Mouse (Mus musculus) retina, adult 2 months (tissue): ENCODE results near the gene Etnk2.

Experiments used
- DNase-seq: peaks from one replicate; pipeline ENCODE4 v3.0.0-alpha.2; 2012; ENCODE audit warnings: low read depth, low spot score

Gene Etnk2

DNA sequence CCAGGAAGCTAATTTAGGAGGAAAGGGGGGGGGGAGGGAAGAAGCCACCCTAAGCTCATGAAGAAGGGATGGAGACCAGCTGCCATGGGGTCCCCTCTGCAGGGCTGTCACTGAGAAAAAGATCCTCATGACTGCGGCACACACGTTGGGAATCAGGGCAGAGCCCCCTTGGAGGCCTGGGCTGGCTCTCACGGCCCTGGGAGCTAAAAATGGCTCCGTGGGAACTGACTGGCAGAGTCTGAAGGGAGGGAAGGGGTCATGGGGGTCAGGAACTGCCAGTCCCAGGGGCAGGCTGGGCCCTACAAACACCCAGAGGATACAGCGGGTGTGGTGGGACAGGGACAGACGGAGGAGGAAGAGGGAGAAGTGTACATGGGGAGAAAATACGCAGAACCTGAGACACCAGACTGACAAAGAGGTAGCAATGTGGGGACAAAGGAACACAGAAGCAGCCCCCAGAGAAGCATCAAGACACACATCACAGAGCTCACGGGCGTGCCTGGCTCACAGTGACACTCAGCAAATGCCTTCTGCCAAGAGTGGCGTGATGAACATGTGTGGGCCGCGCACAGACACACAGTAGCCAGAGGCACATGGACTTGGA, 19.3 kb downstream of the Etnk2 start:
- DNase-seq: no peak

DNA sequence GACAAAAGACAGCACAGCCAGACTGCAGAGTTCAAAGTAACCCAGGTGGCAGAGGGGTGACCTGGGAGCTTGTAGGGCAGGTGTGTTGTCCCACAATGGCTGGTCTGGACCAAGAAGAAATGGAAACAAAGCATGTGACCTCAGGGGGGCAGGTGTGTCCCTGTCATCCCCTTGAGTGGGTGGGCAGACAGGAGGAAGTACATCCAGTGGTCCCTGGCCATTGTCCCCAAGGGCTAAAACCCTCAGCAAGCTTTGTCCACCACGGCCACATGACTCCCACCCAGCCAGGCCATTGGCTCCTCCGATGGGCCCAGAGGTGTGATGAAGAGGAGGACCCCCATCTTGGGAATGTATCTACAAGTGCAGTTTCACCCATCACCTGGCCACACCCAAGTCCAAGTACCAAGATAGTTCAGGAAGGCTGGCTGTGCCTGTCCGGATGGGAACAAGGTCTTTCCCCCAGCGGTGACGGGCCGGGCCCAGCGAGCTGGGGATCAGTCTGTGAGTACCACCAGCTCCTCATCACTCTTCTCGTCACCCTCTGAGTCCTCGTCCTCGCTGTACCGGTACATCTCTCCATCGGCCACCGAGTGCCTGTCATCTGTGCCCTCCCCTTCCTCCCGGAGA, 19.9 kb downstream of the Etnk2 start:
- no peak for DNase-seq

DNA sequence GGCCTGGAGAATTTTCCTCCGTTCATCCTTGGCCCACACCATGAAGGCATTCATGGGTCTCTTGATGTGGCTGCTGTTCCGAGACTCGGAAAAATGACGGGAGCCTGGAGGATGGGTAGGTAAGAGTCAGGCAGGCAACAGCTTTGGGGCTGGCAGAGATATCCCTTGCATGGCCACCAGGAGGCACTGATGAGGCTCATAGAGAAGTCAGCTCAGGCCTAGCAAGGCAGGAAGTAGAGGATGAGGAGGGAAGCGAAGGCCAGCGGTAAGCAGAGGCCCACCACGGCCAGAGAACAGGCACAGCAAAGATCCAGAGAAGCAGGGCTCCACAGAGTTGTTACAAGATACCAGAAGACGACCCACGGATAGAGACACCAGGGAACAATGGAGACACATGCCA, 22.1 kb downstream of the Etnk2 start:
- DNase-seq: no peak

DNA sequence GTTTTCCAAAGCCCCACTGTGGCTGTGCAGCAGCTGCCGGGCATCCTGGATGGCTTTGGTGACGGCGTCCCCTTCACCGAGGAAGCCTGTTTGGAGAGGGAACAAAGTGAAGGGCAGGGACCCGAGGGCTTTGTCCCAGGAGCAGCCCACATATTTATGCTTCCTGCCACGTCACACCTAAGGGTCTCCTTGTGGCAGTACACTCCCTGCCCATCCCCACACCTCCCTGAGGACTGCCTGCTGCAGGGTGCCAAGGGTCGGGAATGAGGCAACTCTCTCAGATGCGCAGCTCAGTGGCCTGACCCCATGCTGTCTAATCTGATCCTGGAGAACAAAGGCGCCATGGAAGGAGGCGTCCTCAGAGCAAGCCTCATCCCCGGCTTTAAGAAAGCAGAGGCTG, 22.8 kb downstream of the Etnk2 start:
- DNase-seq: no peak

DNA sequence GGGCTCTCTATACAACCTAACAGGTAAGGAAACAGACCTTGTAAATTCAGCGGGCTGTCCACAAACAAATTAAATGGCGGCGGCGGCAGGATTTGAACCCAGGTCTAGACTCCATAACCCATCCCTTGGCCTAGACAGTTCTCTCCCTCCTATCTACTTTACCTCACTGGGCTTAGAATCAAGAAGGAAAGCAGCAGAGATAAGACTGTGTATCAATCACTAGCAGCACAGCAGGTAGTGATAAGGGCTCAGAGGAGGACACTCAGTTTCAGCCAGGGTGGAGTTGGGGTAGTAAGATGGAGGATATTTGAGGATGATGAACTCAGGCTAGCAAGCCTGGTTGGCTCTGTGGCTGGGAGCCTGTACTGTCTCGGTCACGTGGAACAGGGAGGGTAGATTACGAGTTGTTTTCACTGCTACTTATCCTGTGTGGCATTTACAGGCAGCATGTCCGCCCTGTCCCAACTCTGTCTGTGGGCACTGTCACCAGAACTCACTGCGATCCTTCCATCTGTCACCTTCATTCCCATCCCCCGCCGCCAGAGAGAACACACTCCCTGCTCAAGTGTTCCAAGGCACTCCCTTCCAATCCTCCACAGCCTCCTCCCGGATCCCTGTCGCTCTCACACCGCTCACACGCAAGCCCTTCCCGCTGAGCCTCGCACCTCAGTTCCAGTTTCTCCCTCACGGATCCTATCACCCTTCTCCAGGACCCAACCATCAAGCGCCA, 24.3 kb downstream of the Etnk2 start:
- DNase-seq: no peak

DNA sequence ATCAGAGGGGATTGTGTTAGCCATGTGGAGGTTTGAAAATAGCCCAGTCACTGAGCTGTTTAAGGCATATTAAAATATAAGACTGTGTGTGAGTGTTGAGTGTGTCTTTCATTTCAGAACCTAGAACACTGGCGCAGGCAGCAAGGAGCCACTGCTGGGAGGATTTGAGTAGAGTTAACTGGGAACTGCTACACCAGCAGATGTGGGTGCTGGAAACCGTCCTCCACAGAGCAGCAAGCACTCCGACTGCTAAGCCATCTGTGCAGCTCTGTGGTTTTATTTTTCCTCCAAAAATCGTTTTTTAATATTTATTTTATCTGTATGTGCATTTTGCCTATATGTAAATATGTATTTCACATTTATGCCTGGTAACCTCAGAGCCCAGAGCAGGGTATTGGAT, 31.3 kb downstream of the Etnk2 start:
- no peak for DNase-seq

DNA sequence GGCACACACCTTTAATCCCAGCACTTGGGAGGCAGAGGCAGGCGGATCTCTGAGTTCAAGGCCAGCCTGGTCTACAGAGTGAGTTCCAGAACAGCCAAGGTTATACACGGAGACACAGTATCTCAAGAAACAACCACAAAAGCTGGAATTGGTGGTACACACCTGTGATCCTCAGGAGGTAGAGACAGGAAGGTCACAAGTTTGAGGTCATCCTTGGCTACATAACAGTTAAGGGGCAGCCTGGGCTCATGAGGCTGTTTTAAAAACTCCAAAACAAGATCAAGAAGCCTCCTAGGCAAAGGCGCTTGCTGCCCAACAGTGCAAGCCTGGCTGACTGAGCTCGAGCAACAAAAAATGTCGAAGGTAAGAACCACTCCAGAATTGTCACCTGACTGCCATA, 33.3 kb downstream of the Etnk2 start:
- no peak for DNase-seq

DNA sequence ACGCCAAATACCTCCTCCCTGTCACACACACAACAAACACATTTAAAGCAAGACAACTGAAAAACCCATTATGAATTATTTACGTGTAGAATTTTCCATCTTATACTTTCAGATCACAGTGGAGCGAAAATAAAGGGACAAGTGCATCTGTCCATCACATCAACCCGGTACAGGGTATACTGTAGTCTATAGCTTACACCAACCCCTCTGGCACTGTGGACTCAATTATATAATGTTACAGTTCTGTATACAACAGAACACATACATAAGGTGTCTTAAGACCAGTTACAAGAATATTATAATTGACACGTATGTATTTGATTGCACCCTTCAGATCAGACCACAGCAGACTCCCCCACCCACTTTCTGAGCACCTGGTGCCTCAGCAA, 33.7 kb downstream of the Etnk2 start:
- DNase-seq: no peak

DNA sequence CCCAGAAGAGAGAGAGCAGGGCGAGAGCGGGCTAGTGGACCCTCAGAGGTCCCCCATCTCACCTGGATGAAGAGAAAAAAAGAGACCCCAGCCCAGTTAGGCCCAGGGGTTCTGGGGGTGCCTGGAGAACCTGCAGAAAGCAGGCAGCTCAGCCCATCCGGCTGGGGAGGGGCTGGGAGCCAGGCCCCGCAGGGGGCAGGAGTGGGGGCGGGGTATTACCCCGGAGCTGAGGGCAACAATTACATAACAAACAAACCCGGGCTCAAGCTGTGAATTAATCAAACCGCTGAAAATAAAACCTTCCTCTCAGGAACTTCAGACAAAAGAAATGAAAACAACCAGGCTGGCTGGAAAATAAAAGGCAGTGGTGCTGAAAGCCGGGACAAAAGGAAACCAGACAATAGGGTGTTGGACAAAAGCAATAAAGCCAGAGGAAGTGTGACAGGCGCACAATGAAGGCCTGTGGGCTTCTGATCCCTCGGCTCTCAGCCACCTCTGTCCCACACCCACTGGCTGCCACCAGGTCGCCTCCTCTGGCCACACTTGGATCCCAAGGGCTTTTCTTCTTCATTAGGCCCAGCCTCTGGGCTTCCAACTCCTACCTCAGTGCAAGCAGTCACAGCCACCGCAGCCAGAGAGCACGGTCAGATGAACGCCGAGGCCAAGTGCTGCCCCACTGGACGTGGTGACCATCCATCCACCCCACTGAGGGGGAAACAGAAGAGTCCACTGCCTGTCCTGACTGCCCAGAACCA, 34.3 kb downstream of the Etnk2 start:
- DNase-seq: no peak

DNA sequence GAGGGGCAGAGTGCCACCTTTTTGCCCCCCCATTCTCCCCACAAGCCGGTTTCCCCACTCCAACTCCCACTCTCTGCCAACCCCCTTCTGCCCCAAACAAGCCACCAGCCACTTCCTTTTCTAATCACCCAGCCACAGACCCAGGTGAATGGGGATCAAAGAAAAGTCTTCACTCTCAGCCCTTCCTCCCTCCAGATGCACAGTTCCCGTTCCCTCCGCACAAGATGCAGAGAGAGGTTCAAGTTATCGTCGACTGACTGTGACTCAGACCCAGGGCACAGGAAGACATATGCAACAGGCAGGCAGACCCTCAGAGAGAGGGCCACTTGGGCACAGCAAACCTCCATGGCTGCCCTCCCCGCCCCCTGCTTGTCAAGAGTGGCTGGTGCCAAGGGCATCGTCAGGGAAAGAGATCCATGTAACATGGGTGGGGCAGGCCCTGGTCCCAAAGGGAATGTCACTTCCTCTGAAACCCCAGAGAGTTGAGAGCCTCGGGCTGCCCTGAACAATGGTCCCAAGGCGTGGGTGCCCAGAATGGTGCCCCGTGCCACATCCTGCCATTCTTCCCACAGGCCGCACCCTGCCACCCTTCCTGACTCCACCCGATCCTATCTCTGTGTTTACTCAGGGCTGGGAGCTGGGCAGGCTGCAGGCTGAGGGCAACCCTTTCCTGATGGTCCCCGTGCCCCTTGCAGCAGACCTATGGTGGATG, 36.8 kb downstream of the Etnk2 start:
- DNase-seq: no peak

DNA sequence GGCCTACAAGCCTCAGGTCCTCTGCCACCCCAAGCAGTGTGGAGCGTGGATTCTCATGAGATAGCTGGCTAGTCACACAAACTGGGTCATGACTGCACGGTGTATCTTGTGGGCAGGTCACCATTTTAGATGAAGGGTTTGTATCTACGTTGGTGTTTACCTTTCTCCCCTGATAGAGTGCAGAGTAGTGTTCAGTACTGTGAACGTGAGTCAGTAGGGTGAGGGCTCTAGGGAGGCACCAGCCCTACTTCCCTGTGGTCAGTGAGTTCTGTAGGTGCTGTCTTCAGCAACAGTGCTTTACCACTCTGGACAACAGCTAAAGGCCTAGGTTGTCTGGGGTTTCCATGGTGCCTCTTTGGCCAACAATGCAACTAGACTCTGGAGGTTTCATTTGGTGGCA, 40.6 kb downstream of the Etnk2 start:
- DNase-seq: no peak

DNA sequence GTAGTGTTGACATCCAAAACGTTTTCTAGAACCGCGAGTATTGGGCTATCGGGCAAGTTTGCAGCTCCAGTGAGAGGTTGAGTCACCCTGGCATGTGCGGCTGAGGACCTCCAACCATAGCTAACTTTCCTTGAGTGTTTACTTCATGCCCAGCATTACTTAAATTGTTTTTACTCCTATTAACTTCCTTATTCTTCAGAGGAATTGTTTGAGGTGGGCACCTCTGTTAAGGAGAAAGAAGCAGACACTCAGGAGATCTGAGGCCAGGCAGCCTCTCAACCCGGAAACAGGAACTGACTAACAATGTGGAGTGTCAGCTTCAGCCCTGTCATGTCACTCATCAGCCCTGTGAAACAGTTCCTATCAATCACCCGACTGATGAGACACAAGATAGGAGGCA, 43.2 kb downstream of the Etnk2 start:
- no peak for DNase-seq

DNA sequence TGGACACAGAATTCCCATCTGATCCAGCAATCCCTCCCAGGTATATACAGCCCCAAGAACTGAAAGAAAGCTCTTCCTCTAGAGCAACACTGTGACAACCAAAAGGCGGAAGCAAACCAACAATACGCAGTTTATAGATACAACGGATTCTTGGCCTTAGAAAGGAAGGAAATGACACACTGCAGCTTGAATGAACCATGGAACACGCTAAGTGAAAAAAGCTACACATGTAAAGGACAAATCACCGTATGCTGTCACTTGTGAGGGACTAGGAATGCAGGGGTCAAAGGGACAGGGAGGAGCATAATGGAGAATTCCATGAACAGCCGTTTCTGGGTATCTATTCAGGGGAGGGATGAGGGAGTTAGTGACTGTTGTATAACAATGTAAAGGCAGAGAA, 44.1 kb downstream of the Etnk2 start:
- DNase-seq: no peak

DNA sequence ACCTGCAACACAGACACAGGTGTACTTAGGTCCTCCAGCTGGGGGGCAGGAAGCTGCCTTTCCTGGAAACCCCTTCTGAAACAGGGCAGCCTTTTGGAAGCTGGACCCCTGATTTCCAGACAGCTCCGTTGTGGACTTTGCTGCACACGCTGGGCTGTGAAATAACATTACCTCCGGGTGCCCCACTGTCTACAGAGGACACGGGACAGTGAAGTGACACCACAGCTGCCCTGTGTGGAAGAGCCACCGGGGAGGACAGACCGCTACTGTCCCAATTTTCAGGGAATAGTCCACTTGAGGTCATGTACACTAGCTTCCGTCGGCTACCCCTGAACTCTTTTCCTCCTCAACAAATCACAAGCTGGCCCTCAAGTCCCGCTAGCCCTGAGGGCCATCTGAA, 44.9 kb downstream of the Etnk2 start:
- DNase-seq: no peak

DNA sequence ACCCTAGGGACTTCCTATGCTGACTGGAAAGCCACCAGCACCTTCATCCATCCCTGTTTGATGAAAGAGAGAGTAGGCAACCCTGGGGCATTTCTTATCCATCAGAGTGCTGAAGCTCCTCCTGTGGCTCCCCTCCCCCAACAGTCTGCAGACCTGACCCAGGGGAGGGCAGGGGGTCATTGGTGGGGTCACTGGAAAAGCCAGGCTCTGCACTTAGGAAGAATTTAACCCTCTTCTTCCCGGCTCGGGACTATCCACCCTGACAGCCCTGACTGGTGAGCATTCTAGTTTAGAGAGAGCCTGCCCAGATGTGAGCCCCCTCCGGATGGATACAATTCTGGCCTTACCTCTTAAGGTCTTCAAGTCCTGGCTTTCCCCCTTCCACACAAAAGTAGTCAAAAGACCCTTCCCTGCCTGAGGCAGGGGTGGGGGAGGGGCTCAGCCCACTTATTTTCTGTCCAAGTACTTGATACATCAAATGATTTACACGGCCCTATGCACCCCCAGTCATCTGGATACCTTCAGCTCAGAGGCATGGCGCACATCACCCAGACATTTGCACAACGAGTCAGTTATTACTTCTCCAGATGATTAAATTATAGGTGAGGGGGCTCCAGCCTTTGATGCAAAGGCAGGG, 45.6 kb downstream of the Etnk2 start:
- no peak for DNase-seq

DNA sequence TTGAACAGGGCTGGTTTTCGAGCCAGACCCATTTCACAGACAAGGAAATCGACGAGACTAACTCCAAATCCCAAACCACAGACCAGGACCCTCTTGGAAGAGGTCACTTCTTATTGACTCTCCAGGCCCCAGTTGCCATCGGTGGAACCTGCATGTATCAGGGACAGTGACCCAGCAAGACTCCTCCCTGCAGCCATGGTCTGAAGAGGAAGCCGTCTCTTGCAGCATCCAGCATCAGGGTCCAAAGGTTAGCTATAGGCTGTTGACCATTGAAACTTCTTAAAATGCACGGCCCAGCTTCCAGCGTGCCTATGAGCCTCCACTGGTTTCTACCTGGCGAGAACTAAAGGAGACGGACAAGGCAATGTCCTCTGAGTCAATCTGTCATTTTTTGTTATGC, 46.4 kb downstream of the Etnk2 start:
- DNase-seq: no peak

DNA sequence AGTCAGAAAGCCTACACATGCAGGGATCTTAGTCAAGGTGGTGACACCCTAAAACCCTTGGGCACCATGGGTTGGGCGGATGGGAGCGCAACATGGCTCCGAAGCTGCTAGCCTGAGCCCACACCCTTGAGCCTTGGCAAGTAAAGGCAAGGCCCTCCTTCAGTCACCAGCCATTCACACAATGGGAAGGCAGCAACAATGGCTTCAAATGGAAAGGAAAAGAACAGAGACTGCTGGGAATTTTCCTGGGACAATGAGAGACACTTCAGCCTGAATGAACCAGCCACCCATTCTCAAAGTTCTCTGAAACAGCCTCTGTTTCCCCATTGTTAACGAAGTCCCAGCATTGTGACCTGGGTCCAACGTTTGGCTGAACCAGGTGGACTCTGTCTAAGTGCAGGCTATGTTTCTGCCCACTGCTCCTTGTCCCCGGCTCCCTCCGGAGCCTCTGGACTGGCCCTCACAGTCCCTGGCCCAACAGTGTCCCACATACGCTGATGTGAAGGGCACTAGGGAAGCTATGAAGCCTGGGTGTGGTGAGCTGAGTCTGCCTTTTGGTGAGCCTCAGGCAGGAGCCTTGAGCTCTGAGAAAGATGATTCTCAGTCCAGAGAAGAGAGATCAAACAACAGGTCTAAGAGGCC, 48.3 kb downstream of the Etnk2 start:
- no peak for DNase-seq

DNA sequence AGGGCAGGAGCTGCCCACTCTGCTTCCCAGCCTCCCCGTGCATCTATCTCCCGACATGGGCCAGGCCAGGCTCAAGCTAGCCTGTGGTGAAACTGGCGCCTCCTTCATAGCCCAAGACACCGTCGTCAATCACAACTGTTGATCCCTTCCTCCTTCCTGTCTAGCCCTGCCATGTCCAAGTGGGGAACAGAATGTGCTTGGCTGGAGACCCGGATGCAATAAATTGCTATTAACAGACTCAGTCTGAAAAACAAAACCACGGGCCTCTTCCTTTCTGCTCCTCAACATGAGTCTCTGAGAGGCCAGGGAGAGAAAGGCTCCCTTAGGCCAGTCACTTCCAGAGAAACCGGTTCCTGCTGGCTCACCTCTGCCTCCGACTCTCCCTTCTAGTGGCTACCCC, 49.6 kb downstream of the Etnk2 start:
- no peak for DNase-seq

DNA sequence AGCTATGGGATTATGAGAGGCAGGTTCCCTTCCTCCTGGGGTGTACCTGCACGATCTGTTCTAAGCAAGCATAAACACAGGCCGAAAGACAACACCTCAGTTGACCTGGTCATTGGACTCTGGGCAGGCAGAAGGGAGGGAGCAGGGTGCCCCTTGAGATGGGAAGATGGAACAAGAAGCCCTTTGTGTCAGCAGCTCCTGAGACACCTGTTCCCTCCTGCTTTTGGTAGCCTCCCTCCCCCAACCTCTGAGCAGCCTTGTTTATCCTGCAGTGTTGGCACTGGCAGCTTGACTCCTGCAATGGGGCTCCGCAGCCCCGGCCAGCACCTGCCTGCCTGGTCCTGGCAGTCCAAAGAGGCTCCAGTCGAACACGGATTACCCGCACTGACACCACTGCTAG, 51.7 kb downstream of the Etnk2 start:
- DNase-seq: no peak

DNA sequence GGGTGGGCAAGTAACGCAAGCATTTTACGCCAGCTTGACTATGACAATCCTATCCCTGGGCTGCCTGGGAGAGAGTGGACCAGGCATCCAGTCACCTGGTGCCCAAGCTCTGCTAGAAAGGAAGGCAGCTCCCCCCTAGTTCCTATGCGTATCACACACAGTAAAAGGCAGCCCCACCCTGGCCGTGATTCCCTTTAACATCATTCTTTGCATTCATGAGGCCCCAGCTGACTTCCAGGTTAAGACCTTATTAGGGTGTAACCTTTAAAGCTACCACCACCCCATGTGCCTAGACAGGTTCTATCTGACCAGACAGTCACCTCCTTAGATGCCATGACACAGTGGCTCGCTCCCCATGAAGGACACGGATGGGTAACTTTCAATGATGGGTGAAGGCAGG, 52.1 kb downstream of the Etnk2 start:
- DNase-seq: no peak

DNA sequence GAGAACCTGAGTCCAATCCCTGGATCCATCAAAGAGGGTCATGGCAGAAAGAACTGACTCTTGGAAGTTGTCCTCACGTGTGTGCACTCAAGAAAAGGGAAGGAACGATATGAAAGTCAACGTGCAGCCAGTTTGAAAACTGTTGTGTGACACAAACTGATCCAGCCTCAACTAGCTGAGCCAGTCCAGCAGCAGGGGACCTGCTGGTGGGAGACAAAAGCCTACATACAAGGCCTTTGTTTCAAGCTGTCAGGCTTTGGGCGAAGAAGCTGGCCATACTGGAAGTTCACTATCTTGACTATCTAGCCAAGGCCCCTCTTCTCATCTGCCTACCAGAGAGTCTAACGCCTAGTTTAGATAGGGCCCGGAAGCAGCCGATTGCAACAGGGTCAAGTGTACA, 53.1 kb downstream of the Etnk2 start:
- DNase-seq: no peak
